Mouse (Mus musculus) lung, postnatal 14 days (tissue): Measurements from ENCODE around the gene Atr.

ENCODE experiments used
- DNase-seq: peaks from one replicate; pipeline ENCODE4 v3.0.0; 2021

Atr gene

GRCm38 (mm10) chr9:95857414-95858026 lies at the start of gene Atr:
Atr (plus strand) TSS chr9:95857597.
- peak; percentile 95 for DNase-seq

GRCm38 (mm10) chr9:95809596-95809995 lies 47.8 kb upstream of the Atr start:
- DNase-seq, result no peak

GRCm38 (mm10) chr9:95811817-95812216 lies 45.6 kb upstream of the Atr start:
- no peak for DNase-seq

- DNase-seq, result no peak
These were observed 43.5 kb upstream of the Atr start for GRCm38 (mm10) chr9:95813721-95814531.

- DNase-seq, result no peak
These were observed 42.3 kb upstream of the Atr start for GRCm38 (mm10) chr9:95815015-95815673.

GRCm38 (mm10) chr9:95815706-95816105 lies 41.7 kb upstream of the Atr start:
- DNase-seq, result no peak

- DNase-seq, result no peak
These were observed 34.9 kb upstream of the Atr start for GRCm38 (mm10) chr9:95822531-95822930.

GRCm38 (mm10) chr9:95827565-95827964 lies 29.8 kb upstream of the Atr start:
- no peak for DNase-seq

- DNase-seq, result no peak
These were observed 24.6 kb upstream of the Atr start for GRCm38 (mm10) chr9:95832758-95833157.

- no peak for DNase-seq
These were observed 22.6 kb upstream of the Atr start for GRCm38 (mm10) chr9:95834799-95835198.

GRCm38 (mm10) chr9:95835741-95836140 lies 21.7 kb upstream of the Atr start:
- DNase-seq, result no peak

- DNase-seq, result no peak
These were observed 18.0 kb upstream of the Atr start for GRCm38 (mm10) chr9:95839424-95839823.

- DNase-seq, result peak; percentile 84
These were observed 12.5 kb upstream of the Atr start, which contains the start of gene Pls1 for GRCm38 (mm10) chr9:95844825-95845460. Pls1 (minus strand) TSS chr9:95845311.

GRCm38 (mm10) chr9:95845711-95846110 lies 11.7 kb upstream of the Atr start:
- DNase-seq, result peak; percentile 14

GRCm38 (mm10) chr9:95851671-95852070 lies 5.7 kb upstream of the Atr start:
- DNase-seq, result no peak

- peak; percentile 85 for DNase-seq
These were observed 4.5 kb upstream of the Atr start for GRCm38 (mm10) chr9:95852896-95853295.

GRCm38 (mm10) chr9:95854891-95855290 lies 2.5 kb upstream of the Atr start:
- no peak for DNase-seq

- no peak for DNase-seq
These were observed 1.4 kb upstream of the Atr start for GRCm38 (mm10) chr9:95856004-95856403.

GRCm38 (mm10) chr9:95858027-95858570 lies 702 bp downstream of the Atr start:
- peak; percentile 14 for DNase-seq

- DNase-seq, result no peak
These were observed 20.8 kb downstream of the Atr start for GRCm38 (mm10) chr9:95878246-95878645.

- DNase-seq, result no peak
These were observed 25.4 kb downstream of the Atr start for GRCm38 (mm10) chr9:95882751-95883150.

- DNase-seq, result no peak
These were observed 40.0 kb downstream of the Atr start for GRCm38 (mm10) chr9:95897392-95897791.

- DNase-seq, result no peak
These were observed 75.5 kb downstream of the Atr start for GRCm38 (mm10) chr9:95932855-95933254.
